Mouse (Mus musculus): ENCODE data around the gene Sfxn3. TPM values are rescaled to one million over a fixed set of nuclear protein-coding genes. Genes with fewer than 3 reads are reported as not detected.

Gene Sfxn3
- total and polyA plus RNA-seq, 2 experiments from 2014 or later, result 50.7 to 106 TPM

- H3K27me3 ChIP-seq (ENCODE audit: insufficient read depth, low read length), result peaks cover 4% of the 10 kb centered on the region; the same call in 1 of the 2 replicates
- no peak for TF ChIP-seq CTCF (IDR thresholded peaks at IDR 0.05; ENCODE audit: low read depth)
- peaks cover 22% of the 10 kb centered on the region for H3K4me1 ChIP-seq (ENCODE audit: insufficient read depth)
- peak overlapping the region; percentile 59 for H3K9ac ChIP-seq
- H3K4me2 ChIP-seq (ENCODE audit: low read depth), result peak overlapping the region; percentile 64
- 4% methylated on average over 47 of the region's 48 CpGs for WGBS
- H3K36me3 ChIP-seq (ENCODE audit: insufficient read depth), result no peaks in the 10 kb centered on the region; the same call in 1 of the 2 replicates
- peak overlapping the region; percentile 76 for H3K4me3 ChIP-seq (ENCODE audit: low read depth, low read length)
- H3K9me3 ChIP-seq (ENCODE audit: low read length), result no peaks in the 10 kb centered on the region
- H3K27ac ChIP-seq (ENCODE audit: low read depth, low read length), result peak overlapping the region; percentile 84
- peak; percentile 68 for ATAC-seq
- peak; percentile 84 for DNase-seq
Observed at GRCm38 (mm10) chr19:45017909-45018308, 29.4 kb upstream of the Sfxn3 start.

GRCm38 (mm10) chr19:45018351-45018831 lies 28.9 kb upstream of the Sfxn3 start:
- Histone ChIP-seq H3K4me3 (ENCODE audit: low read depth, low read length) (peak overlapping the region; percentile 76), H3K27me3 (ENCODE audit: insufficient read depth, low read length) (peaks cover 4% of the 10 kb centered on the region; the same call in 1 of the 2 replicates), H3K4me2 (ENCODE audit: low read depth) (peak overlapping the region; percentile 64), H3K4me1 (ENCODE audit: insufficient read depth) (peaks cover 22% of the 10 kb centered on the region), H3K27ac (ENCODE audit: low read depth, low read length) (peak overlapping the region; percentile 84), H3K9ac (peak overlapping the region; percentile 59), H3K36me3 (ENCODE audit: insufficient read depth) (no peaks in the 10 kb centered on the region), H3K9me3 (ENCODE audit: low read length) (no peaks in the 10 kb centered on the region)
- WGBS, result 3% methylated on average over 12 of the region's 13 CpGs
- ATAC-seq (no peak), DNase-seq (peak; percentile 35)
- TF ChIP-seq CTCF (IDR thresholded peaks at IDR 0.05; ENCODE audit: low read depth), result no peak

GRCm38 (mm10) chr19:45020348-45020747 lies 27.0 kb upstream of the Sfxn3 start:
- DNase-seq (no peak), ATAC-seq (no peak)
- Histone ChIP-seq H3K4me2 (ENCODE audit: low read depth) (no peak overlapping the region), H3K36me3 (ENCODE audit: insufficient read depth) (peaks cover 9% of the 10 kb centered on the region; the same call in 1 of the 2 replicates), H3K9ac (no peak overlapping the region), H3K27me3 (ENCODE audit: insufficient read depth, low read length) (no peaks in the 10 kb centered on the region), H3K4me1 (ENCODE audit: insufficient read depth) (peaks cover 17% of the 10 kb centered on the region), H3K9me3 (ENCODE audit: low read length) (no peaks in the 10 kb centered on the region), H3K27ac (ENCODE audit: low read depth, low read length) (no peak overlapping the region), H3K4me3 (ENCODE audit: low read depth, low read length) (no peak overlapping the region)
- TF ChIP-seq CTCF (IDR thresholded peaks at IDR 0.05; ENCODE audit: low read depth), result no peak
- WGBS, result 68% methylated on average over 6 of the region's 6 CpGs

GRCm38 (mm10) chr19:45021362-45021761 lies 25.9 kb upstream of the Sfxn3 start:
- ATAC-seq (no peak), DNase-seq (no peak)
- Histone ChIP-seq H3K9ac (no peak overlapping the region), H3K27me3 (ENCODE audit: insufficient read depth, low read length) (no peaks in the 10 kb centered on the region), H3K27ac (ENCODE audit: low read depth, low read length) (no peak overlapping the region), H3K4me1 (ENCODE audit: insufficient read depth) (peaks cover 7% of the 10 kb centered on the region), H3K4me3 (ENCODE audit: low read depth, low read length) (no peak overlapping the region), H3K36me3 (ENCODE audit: insufficient read depth) (peaks cover 17% of the 10 kb centered on the region), H3K9me3 (ENCODE audit: low read length) (no peaks in the 10 kb centered on the region), H3K4me2 (ENCODE audit: low read depth) (no peak overlapping the region)
- TF ChIP-seq CTCF (IDR thresholded peaks at IDR 0.05; ENCODE audit: low read depth), result no peak
- 93% methylated on average over 15 of the region's 15 CpGs for WGBS

GRCm38 (mm10) chr19:45023993-45024392 lies 23.3 kb upstream of the Sfxn3 start:
- Histone ChIP-seq H3K27ac (ENCODE audit: low read depth, low read length) (no peak overlapping the region), H3K9ac (no peak overlapping the region), H3K4me2 (ENCODE audit: low read depth) (no peak overlapping the region), H3K36me3 (ENCODE audit: insufficient read depth) (peaks cover 29% of the 10 kb centered on the region), H3K4me3 (ENCODE audit: low read depth, low read length) (no peak overlapping the region), H3K4me1 (ENCODE audit: insufficient read depth) (no peaks in the 10 kb centered on the region), H3K9me3 (ENCODE audit: low read length) (no peaks in the 10 kb centered on the region), H3K27me3 (ENCODE audit: insufficient read depth, low read length) (no peaks in the 10 kb centered on the region)
- DNase-seq, result no peak
- no peak for ATAC-seq
- WGBS, result 89% methylated on average over 11 of the region's 11 CpGs
- TF ChIP-seq CTCF (IDR thresholded peaks at IDR 0.05; ENCODE audit: low read depth), result no peak

- H3K9ac ChIP-seq, result no peak overlapping the region
- TF ChIP-seq CTCF (IDR thresholded peaks at IDR 0.05; ENCODE audit: low read depth), result no peak
- no peak overlapping the region for H3K4me2 ChIP-seq (ENCODE audit: low read depth)
- H3K27ac ChIP-seq (ENCODE audit: low read depth, low read length), result no peak overlapping the region
- no peaks in the 10 kb centered on the region for H3K4me1 ChIP-seq (ENCODE audit: insufficient read depth)
- ATAC-seq (no peak), DNase-seq (no peak)
- WGBS, result 91% methylated on average over 20 of the region's 20 CpGs
- peaks cover 29% of the 10 kb centered on the region for H3K36me3 ChIP-seq (ENCODE audit: insufficient read depth)
- no peaks in the 10 kb centered on the region for H3K9me3 ChIP-seq (ENCODE audit: low read length)
- no peaks in the 10 kb centered on the region for H3K27me3 ChIP-seq (ENCODE audit: insufficient read depth, low read length)
- no peak overlapping the region for H3K4me3 ChIP-seq (ENCODE audit: low read depth, low read length)
Observed at GRCm38 (mm10) chr19:45024775-45025174, 22.5 kb upstream of the Sfxn3 start.

- Histone ChIP-seq H3K36me3 (ENCODE audit: insufficient read depth) (peaks cover 29% of the 10 kb centered on the region), H3K4me3 (ENCODE audit: low read depth, low read length) (no peak overlapping the region), H3K4me2 (ENCODE audit: low read depth) (no peak overlapping the region), H3K4me1 (ENCODE audit: insufficient read depth) (0 out of 2 replicates have a peak, but pooled peaks cover 5% of the 10 kb centered on the region), H3K9ac (no peak overlapping the region), H3K27me3 (ENCODE audit: insufficient read depth, low read length) (no peaks in the 10 kb centered on the region), H3K9me3 (ENCODE audit: low read length) (no peaks in the 10 kb centered on the region), H3K27ac (ENCODE audit: low read depth, low read length) (no peak overlapping the region)
- ATAC-seq (no peak), DNase-seq (no peak)
- 93% methylated on average over 37 of the region's 37 CpGs for WGBS
- TF ChIP-seq CTCF (IDR thresholded peaks at IDR 0.05; ENCODE audit: low read depth), result no peak
Observed at GRCm38 (mm10) chr19:45025937-45026568, 21.2 kb upstream of the Sfxn3 start.

Measured in forebrain, postnatal 0 days (tissue).